Mouse (Mus musculus): ENCODE data around the gene Nat8l.
"Not testable (repeated sequence)": the region's sequence is repeated elsewhere in the genome, so short reads cannot be mapped to it uniquely, and the experiment has no call there.

The Nat8l gene

DNA sequence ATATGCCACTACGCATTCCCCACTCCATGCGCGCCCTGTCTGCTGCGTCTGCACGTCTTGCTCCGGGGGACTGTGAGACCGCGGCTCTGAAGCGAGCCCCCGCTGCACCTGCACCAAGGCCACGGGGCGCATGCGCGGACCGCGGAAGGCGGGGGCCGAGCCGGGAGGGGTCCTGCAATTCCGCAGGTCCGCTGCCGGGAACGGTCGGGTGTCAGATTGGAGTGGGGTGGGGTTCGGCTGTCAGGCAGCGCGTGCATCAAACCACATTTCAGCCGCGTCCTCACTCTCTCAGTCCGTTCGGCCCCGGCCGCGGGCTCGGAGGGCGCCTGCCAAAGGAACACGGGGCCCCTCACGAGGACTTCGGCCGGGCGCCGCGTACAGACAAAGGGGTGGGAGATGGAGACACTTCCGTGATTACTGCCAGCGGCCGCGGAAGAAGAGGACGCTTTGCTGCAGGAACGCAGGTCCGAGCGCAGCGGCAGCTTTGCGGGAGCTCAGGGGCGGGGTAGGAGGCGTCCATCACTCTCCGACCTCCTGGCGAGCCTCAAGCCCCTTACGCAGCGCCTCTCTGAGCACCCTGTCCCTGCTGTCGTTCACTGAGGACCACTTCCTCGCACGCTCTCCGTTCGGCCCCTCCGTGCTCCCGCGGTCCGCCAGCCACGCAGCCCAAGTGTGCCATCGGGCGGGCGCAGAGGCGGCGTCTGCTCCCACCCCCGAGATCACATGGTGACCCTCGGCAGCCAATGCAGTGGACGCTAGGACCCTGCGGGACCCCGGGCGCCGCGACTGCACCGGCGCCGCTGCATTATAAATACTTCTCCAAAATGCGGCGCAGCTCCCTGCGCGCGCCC is at the start of gene Nat8l:
Nat8l (plus strand) TSS at position 142 of the 851 bp plus-strand sequence.
- DNase-seq, result peak; percentile 92

DNA sequence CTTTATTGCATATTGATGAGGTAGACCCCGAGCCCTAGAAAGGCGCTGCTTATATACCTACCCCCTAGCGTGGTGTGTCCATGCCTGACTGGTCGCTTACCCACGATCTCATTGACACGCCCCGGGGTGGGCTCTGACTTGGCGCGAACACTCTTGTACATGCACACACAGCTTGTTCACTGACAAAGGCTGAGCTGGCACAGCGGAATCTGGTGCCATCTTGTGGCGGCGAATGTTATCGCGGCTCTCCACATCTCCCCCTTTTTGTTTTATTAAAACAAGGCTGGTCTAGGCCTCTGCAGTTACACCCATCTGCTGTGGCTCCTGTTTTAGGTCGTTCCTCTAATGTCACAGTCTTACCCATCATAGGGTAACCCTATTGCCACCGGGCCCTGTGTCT is 48.7 kb upstream of the Nat8l start:
- DNase-seq, result not testable (repeated sequence)

DNA sequence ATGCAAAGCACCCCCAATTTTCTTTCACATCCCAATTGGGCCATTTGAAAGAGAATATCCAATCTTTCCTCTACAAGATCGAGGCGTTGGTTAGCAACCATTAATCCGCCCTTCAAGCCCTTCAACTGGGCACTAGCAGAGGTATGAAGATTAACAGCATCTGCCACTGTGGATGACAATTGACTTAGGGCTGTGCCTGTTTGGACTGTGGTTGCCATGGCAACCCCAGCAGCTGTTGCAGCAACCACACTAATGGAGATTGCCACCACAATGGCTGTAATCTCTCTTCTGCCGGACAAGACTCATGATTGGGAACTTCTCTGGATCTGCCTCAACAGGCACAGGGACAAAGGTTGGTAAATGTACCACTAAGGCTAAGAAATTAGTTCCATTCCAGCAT is 47.5 kb upstream of the Nat8l start:
- DNase-seq, result no peak

DNA sequence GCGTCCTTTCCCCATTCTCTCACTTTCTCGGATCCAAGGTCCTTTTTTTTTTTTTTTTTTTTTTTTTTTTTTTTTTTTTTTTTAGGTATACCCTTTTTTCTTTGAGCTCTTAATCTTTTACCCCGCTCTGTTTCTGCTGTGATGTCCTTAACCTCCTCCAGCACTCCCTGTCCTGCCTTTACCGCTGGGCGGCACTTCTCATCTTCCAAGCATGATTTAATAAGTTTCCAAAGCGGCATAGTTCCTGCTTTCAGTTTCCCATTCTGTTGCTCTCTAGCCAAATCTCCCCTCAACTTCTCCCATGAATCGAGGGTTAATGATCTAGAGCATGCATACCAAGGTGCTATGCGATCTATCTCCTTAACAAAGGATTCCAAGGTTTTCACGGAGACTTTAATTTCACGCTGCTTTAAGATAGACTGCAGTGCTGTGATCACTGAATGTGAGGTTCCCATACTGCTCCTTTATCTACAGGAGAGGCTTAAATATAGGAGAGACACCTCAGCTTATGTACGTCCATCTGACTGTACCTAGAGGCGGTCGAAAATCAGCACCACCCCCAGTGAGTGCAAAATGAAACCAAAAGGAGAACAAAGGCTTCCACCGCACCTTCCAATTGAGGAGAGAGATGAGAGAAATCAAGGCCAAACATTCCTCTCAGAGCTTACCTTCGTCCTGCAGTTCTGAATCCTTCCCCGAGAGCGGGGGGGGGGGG is 42.2 kb upstream of the Nat8l start:
- DNase-seq, result peak; percentile 39

DNA sequence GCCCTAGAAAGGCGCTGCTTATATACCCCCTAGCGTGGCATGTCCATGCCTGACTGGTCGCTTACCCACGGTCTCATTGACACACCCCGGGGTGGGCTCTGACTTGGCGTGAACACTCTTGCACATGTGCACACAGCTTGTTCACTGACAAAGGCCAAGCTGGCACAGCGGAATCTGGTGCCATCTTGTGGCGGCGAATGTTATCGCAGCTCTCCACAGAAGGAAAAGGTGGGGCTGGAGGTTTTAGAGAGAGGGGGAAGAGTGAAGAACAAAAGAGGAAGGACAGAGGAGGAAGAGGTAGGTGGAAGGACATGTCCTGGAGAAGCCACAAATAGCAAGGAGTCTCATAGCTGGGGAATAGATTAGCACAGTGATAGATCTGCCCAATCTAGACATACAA is 41.4 kb upstream of the Nat8l start:
- peak; percentile 89 for DNase-seq

DNA sequence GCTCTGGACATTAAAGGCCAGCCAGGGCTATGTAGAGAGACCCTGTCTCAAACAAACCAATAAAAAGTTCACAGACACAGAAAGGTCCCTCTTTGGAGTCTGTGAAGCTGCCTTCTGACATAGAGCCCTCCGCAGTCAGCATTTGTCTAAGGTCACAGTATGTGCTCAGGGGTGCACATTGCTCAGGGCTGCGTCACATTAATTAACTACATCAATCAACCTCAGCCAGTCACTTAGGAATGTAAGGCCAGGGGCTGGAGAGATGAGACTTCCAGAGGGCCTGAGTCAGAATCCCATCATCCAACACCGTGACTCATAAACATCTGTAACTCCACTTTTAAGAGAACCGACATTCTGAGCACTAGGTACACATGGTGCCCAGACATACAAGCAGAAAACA is 39.9 kb upstream of the Nat8l start:
- DNase-seq, result no peak

DNA sequence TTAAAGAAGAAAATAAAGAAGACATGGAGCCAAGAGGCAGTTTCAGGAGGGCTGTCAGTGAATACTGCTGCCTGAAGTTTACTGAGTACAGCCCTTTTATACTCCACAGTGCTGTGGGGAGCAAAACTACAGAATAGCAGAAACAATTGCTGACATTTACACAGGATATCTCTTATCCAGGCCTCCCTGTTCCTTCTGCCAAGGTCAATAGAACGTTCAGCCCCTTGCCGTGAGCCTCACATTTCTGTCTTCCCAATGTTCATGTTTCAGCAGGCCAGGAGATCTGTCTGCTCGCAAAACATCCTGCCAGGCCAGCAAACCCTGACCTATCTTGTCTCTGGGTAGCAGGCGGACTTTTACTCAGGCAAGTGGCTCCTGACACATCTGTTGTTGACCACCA is 36.4 kb upstream of the Nat8l start:
- no peak for DNase-seq

DNA sequence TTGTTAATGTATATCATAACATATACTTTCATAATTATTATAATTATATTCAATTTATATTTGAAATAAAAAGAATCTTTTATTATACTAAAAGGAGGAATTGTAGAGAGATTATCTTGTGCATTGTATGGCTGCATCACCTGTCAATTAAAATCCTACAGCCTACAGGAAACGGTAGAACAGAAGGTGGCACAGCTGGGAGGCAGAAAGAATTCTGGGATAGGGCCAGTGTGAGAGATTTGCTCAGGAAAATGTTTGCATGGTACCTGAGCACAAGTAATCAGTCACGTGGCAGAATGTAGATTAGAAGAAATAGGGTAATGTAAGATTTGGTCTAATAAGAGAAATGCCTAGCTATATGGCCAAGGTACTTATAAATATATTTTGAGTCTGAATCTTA is 21.0 kb upstream of the Nat8l start:
- peak; percentile 48 for DNase-seq

DNA sequence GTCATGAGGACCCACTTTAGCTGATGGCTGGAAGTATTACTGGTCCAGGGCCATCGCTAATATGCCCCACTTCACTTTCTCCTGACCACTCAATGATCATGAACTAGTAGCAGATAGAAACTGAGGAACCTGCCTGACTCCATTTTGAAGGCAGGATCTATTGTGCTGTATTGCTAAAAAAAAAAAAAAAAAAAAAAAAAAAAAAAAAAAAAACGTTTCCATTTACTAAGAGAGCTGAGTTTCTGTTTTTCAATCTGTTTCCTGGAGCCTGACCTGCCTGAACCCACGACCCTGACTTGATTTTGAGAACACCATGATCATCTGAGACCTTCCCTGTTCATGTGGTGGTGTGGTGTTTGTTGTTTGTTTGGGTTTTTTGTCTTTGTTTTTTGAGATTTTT is 19.5 kb upstream of the Nat8l start:
- DNase-seq, result no peak

DNA sequence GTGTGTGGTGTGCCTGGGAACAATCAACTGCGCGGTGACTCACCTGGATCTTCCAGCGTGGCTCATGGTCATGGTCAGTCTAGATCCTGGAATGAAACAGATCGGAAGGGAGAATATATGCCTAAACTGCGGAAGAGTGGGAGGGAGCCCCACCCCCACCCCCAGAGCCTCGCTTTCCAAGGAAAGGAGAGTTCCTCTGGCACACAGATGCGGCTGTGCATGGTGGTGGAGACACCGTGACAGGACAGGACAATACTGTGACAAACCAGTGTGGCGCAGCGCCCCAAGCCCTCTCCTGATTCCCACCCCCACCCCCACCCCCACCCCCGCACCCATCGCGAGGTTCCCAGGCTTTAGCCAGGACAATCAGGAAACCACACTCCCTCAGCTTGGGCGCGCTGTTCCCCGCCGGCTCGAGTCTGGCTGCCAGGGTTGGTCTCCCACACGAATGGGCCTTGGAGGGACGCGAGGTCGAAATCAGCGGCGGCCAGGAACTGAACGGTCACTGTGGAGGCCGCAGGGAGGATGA is 13.0 kb upstream of the Nat8l start:
- DNase-seq, result no peak

DNA sequence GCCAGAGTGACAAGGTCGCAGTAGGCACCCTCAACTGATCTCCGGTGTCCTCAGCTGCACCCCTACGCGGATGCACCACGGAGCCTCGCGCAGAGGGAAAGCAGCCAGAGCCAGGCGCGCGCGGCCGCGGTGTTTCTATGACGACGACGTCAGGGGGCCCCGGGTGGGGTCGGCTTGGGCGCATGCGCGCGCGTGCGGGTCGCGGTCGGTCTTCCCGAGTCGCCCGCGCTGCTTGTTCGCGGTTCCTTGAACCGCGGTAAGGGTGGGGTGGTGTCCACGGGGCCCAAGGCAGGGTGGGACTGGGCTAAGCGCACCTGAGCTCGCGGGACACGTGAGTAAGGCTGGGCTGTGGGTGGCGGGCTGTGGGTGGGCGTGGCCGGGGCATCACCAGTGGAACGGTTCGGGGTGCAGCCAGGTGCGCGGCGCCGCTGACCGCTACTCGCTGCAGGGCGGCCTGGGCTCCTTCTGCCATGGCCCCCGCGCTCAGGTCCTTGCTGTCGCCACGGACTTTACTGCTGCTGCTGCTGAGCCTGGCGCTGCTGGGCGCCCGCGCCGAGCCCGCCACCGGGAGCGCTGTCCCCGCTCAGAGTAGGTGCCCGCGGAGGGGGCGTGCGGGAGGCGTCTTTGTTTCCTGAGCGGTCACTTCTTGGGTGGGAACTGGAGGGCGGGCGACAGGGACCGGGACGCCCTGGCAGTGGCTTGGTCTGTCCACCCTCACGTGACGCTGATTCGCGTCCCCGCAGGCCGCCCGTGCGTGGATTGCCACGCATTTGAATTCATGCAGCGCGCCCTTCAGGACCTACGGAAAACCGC is 12.3 kb upstream of the Nat8l start, which contains the start of gene Gm1673:
Gm1673 (plus strand) TSS at position 125 of the 813 bp plus-strand sequence.
- peak; percentile 87 for DNase-seq

DNA sequence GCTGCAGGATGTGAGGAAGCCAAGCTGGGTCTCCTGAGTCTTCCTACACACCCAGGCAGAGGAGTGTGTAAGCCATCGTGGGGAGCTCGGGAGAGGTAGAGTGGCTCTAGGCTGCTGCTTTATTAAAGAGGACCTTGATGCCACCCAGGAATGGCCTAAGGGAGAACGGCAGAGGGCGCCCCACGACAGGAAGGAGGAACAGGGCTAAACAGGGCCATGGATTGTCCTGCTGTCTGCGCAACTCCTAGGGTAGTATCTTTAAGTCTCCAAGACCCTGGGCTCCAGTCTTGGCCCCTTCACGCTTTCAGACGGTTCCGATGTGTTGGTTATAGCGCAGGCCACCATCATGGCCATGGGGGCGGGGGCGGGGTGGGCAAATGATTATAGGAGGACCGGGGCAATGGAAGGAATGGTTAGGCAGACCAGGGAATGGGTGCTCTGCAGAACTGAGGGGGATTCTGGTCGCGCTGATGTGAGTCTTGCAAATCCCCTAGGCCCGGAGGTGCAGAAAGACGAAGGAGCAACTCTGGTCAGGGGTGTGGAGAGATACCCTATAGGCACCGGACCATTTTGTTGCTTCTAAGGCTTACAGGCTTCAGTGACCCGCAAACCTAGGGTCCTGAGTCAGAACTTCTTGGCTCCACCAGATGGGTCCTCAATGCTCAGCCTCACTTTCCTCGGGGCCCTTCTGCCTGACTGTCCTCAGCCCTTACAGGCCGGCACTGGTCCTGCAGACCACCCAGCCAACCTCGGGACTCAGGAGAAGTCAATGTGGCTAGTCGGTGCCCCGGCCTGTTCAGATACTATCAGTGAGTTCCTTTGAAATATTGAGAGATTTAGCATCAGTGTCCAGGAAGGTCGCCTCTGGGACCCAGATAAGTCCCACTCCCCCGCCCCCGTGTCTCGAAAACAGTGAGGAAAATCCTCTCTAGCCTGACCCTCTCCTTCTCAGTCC is 836 bp upstream of the Nat8l start:
- DNase-seq, result peak; percentile 79

DNA sequence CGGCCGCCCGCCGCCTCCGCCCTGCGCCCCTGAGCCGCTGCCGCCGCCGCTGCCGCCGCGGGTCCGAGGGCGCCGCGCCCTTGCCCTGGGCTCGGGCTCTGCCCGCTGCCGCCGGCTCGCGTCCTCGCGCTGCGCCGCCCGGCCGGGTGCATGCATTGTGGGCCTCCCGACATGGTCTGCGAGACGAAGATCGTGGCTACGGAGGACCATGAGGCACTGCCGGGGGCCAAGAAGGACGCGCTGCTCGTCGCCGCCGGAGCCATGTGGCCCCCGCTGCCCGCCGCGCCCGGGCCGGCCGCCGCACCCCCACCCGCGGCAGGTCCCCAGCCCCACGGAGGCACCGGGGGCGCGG is 886 bp downstream of the Nat8l start:
- no peak for DNase-seq

DNA sequence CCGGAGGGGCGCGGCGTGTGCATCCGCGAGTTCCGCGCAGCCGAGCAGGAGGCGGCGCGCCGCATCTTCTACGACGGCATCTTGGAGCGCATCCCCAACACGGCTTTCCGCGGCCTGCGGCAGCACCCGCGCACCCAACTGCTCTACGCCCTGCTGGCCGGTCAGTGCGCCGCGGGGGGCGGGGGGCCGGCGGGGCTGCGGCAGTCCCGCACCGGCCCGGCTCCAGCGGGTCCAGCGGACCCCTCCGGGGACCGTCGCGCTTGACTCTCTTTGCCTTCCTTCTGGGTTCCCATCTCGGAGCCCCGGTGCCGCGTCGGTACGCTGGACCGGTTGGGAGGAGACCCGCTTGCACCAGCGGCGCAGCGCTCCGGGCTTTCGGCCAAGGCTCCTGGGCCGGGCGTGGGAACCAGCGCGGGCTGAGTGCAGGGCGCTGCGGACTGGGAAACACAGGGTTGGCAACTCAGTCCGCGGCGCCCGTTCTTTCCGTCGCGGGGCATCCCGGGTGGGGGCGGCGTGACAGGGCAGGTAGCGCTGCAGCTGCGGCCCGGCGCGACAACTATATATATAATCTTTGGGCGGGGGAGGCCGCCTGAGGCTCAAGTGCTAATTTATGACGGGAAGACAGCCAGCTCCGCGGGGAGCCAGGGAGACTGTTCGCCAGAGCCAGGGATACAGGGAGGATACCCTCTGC is 1.4 kb downstream of the Nat8l start:
- DNase-seq, result peak; percentile 78

DNA sequence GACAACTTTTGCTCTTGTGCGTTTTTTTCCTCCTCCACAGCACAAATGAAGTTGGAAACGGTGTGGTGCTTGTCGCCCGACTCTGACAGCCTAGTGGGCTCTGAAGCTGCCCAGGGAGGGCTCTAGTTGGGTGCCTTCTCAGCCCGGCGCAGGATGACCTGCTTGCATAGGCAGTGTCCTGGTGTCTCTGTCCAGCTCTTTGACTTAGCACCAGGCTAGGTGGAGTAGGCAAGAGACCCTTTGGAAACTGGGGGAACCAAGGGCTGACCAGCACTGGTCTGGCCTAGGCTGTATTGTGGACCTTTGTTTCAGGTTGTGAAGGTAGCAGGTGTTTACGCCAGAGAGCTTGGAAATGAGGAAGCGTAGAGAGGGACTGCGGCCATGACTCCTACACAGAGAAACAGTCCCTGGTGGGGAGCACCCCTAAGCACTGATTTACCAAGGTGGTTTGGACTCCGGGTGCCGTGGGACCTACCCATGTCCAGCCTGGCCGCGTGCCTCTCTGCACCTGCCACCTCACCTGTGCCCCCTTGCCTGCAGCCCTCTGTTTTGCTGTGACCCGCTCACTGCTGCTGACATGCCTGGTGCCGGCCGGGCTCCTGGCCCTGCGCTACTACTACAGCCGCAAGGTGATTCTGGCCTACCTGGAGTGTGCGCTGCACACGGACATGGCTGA is 2.2 kb downstream of the Nat8l start:
- peak; percentile 52 for DNase-seq

DNA sequence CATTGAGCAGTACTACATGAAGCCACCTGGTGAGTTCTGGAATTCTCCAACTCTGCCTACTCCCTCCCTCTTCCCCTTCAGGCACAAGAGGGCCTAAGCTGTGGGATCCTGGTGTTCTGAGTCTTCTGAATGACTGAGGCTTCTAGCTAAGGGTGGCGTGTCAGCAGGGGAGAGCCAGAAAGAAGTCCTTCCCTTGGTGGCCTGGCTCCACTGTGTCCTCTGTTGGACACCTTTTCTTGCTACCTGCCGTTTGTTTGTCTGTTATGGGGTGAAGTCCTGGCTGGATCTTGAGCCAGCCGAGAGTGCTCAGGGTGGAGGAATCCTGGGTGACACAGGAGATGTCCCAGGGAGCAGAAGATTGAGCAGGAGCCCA is 2.7 kb downstream of the Nat8l start:
- no peak for DNase-seq

DNA sequence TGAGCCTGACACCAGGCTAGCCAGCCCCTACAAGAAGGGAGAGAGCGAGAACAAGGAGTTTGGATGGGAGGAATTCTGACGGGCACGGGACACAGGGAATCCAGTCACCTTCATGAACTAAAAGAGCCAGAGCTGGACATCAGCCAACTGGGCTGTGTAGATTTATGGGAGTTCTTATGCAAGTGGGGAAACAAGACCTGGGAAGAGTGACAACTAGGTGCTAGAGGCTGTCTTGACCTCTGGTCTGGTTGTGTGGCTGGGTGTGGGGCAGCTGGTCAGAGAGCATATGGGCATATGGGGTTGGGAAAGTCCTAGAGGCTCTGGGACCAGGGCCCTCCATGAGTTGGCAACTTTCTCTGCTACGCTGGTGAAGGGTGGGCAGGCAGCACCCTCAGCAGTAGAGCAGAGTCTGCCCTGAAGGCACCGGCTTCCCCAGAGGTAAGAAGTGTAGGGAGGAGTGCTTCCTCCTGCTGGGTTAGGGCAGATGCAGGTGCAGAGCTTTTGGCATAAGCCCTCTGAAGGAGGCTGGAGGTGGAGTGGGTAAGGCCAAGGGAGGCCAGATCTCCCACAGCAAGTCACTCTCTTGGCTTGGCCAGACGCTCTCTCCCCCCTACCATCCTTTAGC is 3.8 kb downstream of the Nat8l start:
- peak; percentile 62 for DNase-seq

DNA sequence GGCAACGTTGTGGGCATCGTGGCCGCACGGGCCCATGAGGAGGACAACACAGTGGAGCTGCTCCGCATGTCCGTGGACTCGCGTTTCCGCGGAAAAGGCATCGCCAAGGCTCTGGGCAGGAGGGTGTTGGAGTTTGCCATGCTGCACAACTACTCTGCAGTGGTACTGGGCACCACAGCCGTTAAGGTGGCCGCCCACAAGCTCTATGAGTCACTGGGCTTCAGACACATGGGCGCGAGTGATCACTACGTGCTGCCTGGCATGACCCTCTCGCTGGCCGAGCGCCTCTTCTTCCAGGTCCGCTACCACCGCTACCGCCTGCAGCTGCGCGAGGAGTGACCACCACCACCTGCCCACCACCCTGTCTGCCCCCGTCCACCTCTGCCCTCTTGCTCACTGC is 5.0 kb downstream of the Nat8l start:
- DNase-seq, result no peak

DNA sequence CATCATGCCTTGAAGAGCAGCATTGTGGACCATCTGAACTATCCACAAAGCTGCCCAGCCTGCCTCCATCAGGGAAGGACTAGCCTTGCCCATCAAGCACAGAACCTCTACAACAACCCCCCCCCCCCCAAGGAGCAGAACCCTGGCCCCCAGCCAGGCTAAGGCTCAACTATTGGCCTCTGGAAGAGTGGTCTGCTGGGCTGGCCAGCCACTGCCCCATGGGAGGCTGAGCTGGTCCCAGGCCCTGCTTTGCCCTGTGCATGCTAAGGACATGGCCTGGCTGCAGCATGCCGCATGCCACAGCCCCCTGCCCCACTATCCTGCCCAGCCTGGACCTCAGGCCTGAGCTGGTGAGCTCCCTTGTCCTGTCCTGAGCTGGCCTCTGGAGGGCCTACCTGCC is 5.6 kb downstream of the Nat8l start:
- DNase-seq, result no peak

DNA sequence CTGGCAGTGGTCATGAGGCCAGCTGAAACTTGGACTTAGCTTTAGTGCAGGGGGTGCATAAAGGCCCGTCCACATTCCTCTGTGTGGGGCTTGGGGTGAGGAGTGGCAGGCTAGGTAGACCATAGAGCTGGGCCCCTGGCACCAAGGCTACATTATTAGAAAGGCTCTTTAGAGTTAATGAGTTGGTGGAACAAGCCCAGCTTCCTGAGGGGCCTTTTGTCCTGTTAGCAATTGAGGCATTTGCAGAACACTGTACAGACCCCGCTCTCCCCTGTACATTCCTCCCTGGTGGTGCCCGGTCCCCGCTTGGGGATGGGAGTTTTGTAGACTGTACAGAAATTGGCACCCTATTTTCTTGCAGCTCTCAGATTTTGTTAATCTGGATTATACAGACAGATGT is 6.9 kb downstream of the Nat8l start:
- DNase-seq, result no peak

Data from cerebellum, adult 9-10 months (tissue).